Comparison of ENCODE assay signal across 29 mouse cellular contexts in genomic region chr6:17248241-17248640, GRCm38 (mm10). TPM values are rescaled to one million over a fixed set of nuclear protein-coding genes. Genes with fewer than 3 reads are reported as not detected.
DNase-seq lines count a peak whose midpoint lies in the region; ATAC-seq lines count a peak whose summit lies in the region.
"Had no signal": no experiment of that assay in that cellular context is flagged by ENCODE, and none has a peak within 500 bp of the region (broad histone marks: within the 10 kb centered on the region; RNA-seq: fewer than 3 reads in every experiment).

No protein-coding gene starts in this region.

- no peaks in the 10 kb centered on the region for H3K9me3 ChIP-seq in midbrain, embryonic 13.5 days
- no peaks in the 10 kb centered on the region for H3K9me3 ChIP-seq in midbrain, embryonic 16.5 days (replicated peaks; ENCODE audit: control insufficient read depth, low read length, poor library complexity, severe bottlenecking)
- no peaks in the 10 kb centered on the region for H3K9me3 ChIP-seq in forebrain, embryonic 14.5 days (replicated peaks; ENCODE audit: control insufficient read depth, low read length)
- H3K9me3 ChIP-seq: embryonic facial prominence, embryonic 12.5 days; kidney, embryonic 15.5 days; limb, embryonic 13.5 days; liver, embryonic 13.5 days had no signal

- H3K9ac ChIP-seq in midbrain, embryonic 13.5 days (replicated peaks): no peak overlapping the region
- no peak overlapping the region for H3K9ac ChIP-seq in midbrain, embryonic 16.5 days (ENCODE audit: low read depth, low read length)
- H3K9ac ChIP-seq in forebrain, embryonic 14.5 days (ENCODE audit: low read length): no peak overlapping the region
- H3K9ac ChIP-seq: embryonic facial prominence, embryonic 12.5 days; kidney, embryonic 15.5 days; limb, embryonic 13.5 days; liver, embryonic 13.5 days had no signal

- no peak overlapping the region for H3K4me2 ChIP-seq in midbrain, embryonic 13.5 days (replicated peaks)
- no peak overlapping the region for H3K4me2 ChIP-seq in midbrain, embryonic 16.5 days (ENCODE audit: low read length)
- H3K4me2 ChIP-seq in forebrain, embryonic 14.5 days (ENCODE audit: low read length): no peak overlapping the region
- H3K4me2 ChIP-seq: embryonic facial prominence, embryonic 12.5 days; heart, embryonic 11.5 days; kidney, embryonic 15.5 days; limb, embryonic 13.5 days; liver, embryonic 13.5 days had no signal

- H3K4me3 ChIP-seq in midbrain, embryonic 13.5 days (replicated peaks): no peak overlapping the region
- no peak overlapping the region for H3K4me3 ChIP-seq in midbrain, embryonic 16.5 days (ENCODE audit: low read depth, low read length)
- H3K4me3 ChIP-seq in forebrain, embryonic 14.5 days (ENCODE audit: low read depth, low read length): no peak overlapping the region
- H3K4me3 ChIP-seq: embryonic facial prominence, embryonic 12.5 days; erythroblast, embryonic 14.5 days; kidney, embryonic 15.5 days; limb, embryonic 13.5 days; liver, embryonic 13.5 days; megakaryocyte, embryonic 14.5 days had no signal

- no peaks in the 10 kb centered on the region for H3K36me3 ChIP-seq in midbrain, embryonic 13.5 days
- no peaks in the 10 kb centered on the region for H3K36me3 ChIP-seq in midbrain, embryonic 16.5 days (ENCODE audit: control insufficient read depth, insufficient read depth, low read length)
- no peaks in the 10 kb centered on the region for H3K36me3 ChIP-seq in forebrain, embryonic 14.5 days (ENCODE audit: control insufficient read depth, insufficient read depth, low read length)
- H3K36me3 ChIP-seq: embryonic facial prominence, embryonic 12.5 days; kidney, embryonic 15.5 days; limb, embryonic 13.5 days; liver, embryonic 13.5 days had no signal

- no peaks in the 10 kb centered on the region for H3K27me3 ChIP-seq in midbrain, embryonic 13.5 days
- no peaks in the 10 kb centered on the region for H3K27me3 ChIP-seq in midbrain, embryonic 16.5 days (ENCODE audit: control insufficient read depth, insufficient read depth, low read depth, low read length)
- no peaks in the 10 kb centered on the region for H3K27me3 ChIP-seq in forebrain, embryonic 14.5 days (replicated peaks; ENCODE audit: control insufficient read depth, insufficient read depth, low read length)
- H3K27me3 ChIP-seq: embryonic facial prominence, embryonic 12.5 days; kidney, embryonic 15.5 days; limb, embryonic 13.5 days; liver, embryonic 13.5 days; megakaryocyte, embryonic 14.5 days had no signal

- H3K4me1 ChIP-seq in midbrain, embryonic 13.5 days (replicated peaks): no peaks in the 10 kb centered on the region
- no peaks in the 10 kb centered on the region; the same call in 1 of the 2 replicates for H3K4me1 ChIP-seq in midbrain, embryonic 16.5 days (ENCODE audit: control insufficient read depth, insufficient read depth, low read length)
- H3K4me1 ChIP-seq in forebrain, embryonic 14.5 days (ENCODE audit: control insufficient read depth, insufficient read depth, low read length): peaks cover 9% of the 10 kb centered on the region; the same call in 1 of the 2 replicates
- H3K4me1 ChIP-seq: embryonic facial prominence, embryonic 12.5 days; kidney, embryonic 15.5 days; limb, embryonic 13.5 days; liver, embryonic 13.5 days; megakaryocyte, embryonic 14.5 days had no signal

- peak; percentile 8 for DNase-seq in brain, embryonic 18.5 days (ENCODE audit: low read depth, low spot score)
- DNase-seq in forebrain, embryonic 14.5 days (ENCODE audit: low spot score): peak; percentile 87
- DNase-seq in retina, postnatal 1 day: peak; percentile 53
- DNase-seq in layer of hippocampus, postnatal 25 days (ENCODE audit: extremely low spot score in 1 of 2, low spot score in 1 of 2): no peak
- DNase-seq in adrenal gland, adult 8-10 months: no peak
- DNase-seq: adrenal gland, postnatal 14 days; cerebellum, adult 11 months; cerebellum, adult 9-11 months; gastrocnemius, postnatal 14 days; heart, adult 11 months; kidney, adult 11 months; kidney, postnatal 36 days; liver, embryonic 13.5 days; lung, adult 2 months; right cerebral cortex, adult 18-20 months; thymus, adult 18-20 months; thymus, postnatal 36 days had no signal

- 0% methylated on average over 1 of the region's 1 CpGs for WGBS in midbrain, embryonic 13.5 days
- WGBS in midbrain, embryonic 16.5 days: 33% methylated on average over 1 of the region's 1 CpGs
- WGBS in forebrain, embryonic 14.5 days: 9% methylated on average over 1 of the region's 1 CpGs

- ATAC-seq in midbrain, embryonic 13.5 days: 0 out of 2 replicates have a peak, but pooled peaks have one; percentile 24
- no peak for ATAC-seq in midbrain, embryonic 16.5 days
- peak; percentile 95 for ATAC-seq in forebrain, embryonic 14.5 days
- ATAC-seq: activated CD4-positive, CD25-positive, alpha-beta regulatory T cell, adult 4 months had no signal

- no peak overlapping the region for H3K27ac ChIP-seq in midbrain, embryonic 13.5 days
- no peak overlapping the region for H3K27ac ChIP-seq in midbrain, embryonic 16.5 days (ENCODE audit: low read length)
- H3K27ac ChIP-seq in forebrain, embryonic 14.5 days (ENCODE audit: low read depth, low read length): no peak overlapping the region
- H3K27ac ChIP-seq: embryonic facial prominence, embryonic 12.5 days; kidney, embryonic 15.5 days; limb, embryonic 13.5 days; liver, embryonic 13.5 days had no signal

RNA-seq across cellular contexts. Expression of gene Cav2, which starts 32.7 kb away (rescaled TPM):
- 6.0 and 6.2 TPM in 2 replicates for polyA plus RNA-seq in midbrain, embryonic 13.5 days (2015; fragmentation: Nextera tagmentation; extraction: Ambion mirVana)
- polyA plus RNA-seq in midbrain, embryonic 16.5 days (2015; fragmentation: Nextera tagmentation; extraction: Ambion mirVana): 16.0 and 17.1 TPM in 2 replicates
- 12.1 and 14.3 TPM in 2 replicates for polyA plus RNA-seq in forebrain, embryonic 14.5 days (2014; fragmentation: Nextera tagmentation; extraction: Ambion mirVana)
- total RNA-seq in layer of hippocampus, postnatal 25 days (2021): 10 to 100 TPM; 22.7 to 23.6 TPM
- total RNA-seq in adrenal gland, adult 8-10 months (2022): 10 to 100 TPM; 25.9 to 77.7 (median 31.4) TPM
- total RNA-seq: MEL had no signal
- polyA plus RNA-seq: erythroblast, embryonic 14.5 days had no signal

RNA-seq across cellular contexts. Expression of gene Cav1, which starts 57.9 kb away (rescaled TPM):
- polyA plus RNA-seq in midbrain, embryonic 13.5 days (2015; fragmentation: Nextera tagmentation; extraction: Ambion mirVana): 9.6 and 11.7 TPM in 2 replicates
- polyA plus RNA-seq in midbrain, embryonic 16.5 days (2015; fragmentation: Nextera tagmentation; extraction: Ambion mirVana): 28.2 and 33.9 TPM in 2 replicates
- polyA plus RNA-seq in forebrain, embryonic 14.5 days (2014; fragmentation: Nextera tagmentation; extraction: Ambion mirVana): 32.3 and 40.3 TPM in 2 replicates
- 10 to 100 TPM; 26.4 to 31.8 TPM for total RNA-seq in layer of hippocampus, postnatal 25 days (2021)
- 100 to 1,000 TPM in 2 of 4 experiments, 10 to 100 TPM in 2; 72.1 to 307 (median 103) TPM for total RNA-seq in adrenal gland, adult 8-10 months (2022)
- total RNA-seq: hematopoietic stem cell, adult 5-6 weeks; MEL; monocyte, adult 5-6 weeks had no signal
- polyA plus RNA-seq: activated CD4-positive, CD25-positive, alpha-beta regulatory T cell, adult 4 months; erythroblast, embryonic 14.5 days had no signal

Comparison
In these comparisons a context has a peak if more than half of its experiments do, and no peak if none do; other contexts are left out.
1. DNase-seq: peak in brain, embryonic 18.5 days (single experiment), forebrain, embryonic 14.5 days (single experiment) and retina, postnatal 1 day (single experiment); none in layer of hippocampus, postnatal 25 days (0 of 2) and adrenal gland, adult 8-10 months (single experiment).